Mouse (Mus musculus) cortical plate, adult 2 months (tissue): ENCODE measurements around the gene Kif28.

Experiments used
- CTCF ChIP-seq: fragments of 200-500 bp; IDR thresholded peaks from 2 replicates; pipeline ENCODE4 v1.5.1; 2011; ENCODE audit warnings: mild to moderate bottlenecking, control low read depth, low read length; ENCODE audit not compliant: insufficient read depth; ENCODE audit errors: extremely low read depth
- POLR2A ChIP-seq: fragments of 200-500 bp; IDR thresholded peaks from 2 replicates; pipeline ENCODE4 v1.6.1; 2011; ENCODE audit warnings: mild to moderate bottlenecking, low read length, control low read depth; ENCODE audit not compliant: insufficient read depth; ENCODE audit errors: extremely low read depth

DNA sequence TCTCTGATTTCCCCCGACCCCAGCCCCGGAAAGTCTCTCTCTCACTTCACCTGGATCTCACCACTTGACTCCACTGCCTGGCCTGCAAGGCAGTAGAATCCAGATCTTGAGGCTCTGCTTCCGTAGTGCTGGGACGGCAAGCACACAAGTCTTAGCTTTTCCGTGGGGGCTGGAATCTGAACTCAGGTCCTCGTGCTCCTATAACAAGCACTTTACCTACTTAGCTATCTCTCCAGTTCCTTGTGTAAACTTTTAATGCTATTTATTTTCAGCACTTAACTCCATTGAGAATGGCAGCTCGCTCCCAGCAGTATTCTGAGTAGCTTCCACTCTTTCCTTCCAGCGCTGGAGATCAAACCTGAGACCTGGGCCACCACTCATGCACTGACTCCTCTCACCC lies 31.8 kb upstream of the Kif28 start:
- TF ChIP-seq CTCF (no peak), POLR2A (no peak)
